In the genomic region with DNA sequence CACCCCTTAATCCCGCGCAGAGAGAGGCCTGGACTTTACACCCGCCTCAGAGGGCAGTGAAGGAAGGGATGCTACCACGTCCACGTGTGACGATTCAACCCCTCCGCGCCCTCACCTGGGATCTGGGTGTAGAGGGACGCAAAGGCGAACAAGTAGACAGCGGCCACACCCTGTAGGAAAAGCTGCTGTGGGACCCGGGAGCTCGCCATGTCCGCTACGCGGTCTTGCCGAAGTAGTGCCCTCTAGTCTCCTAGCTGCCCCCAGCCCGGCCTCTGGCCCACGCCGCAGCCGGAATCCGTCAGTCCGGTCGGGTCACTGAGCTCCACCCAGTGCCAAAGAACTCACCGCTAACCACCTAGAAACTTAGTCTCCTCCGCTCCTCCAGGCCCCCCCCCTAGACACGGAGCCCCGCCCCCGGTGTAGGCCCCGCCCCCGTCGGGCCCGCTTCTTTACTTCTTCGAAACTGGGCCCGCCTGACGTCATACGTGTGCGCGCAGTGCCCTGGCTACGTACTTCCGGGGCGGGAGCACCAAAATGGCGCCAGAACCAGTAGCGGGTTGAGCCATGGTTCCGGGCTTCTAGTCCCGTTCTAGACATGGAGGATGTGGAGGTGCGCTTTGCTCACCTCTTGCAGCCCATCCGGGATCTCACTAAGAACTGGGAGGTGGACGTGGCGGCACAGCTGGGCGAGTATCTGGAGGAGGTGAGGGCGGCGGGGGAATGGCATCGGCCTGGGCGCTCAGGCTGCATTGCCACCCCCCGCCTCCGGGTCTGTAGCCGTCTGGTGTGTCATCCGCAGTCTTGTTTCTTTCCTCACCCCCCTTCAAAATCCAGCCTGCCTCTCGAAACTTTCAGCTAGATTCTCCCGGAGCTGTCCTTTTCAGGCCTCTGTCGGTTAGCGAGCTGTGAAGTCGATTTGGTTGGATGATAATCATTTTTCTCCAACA, we compare ENCODE assay signal across 8 mouse cellular contexts. TPM values are rescaled to one million over a fixed set of nuclear protein-coding genes. Genes with fewer than 3 reads are reported as not detected.
DNase-seq lines count a peak whose midpoint lies in the region; ATAC-seq lines count a peak whose summit lies in the region.

A gene (minus strand): TSS at position 419 of the 947 bp plus-strand sequence.
A gene (plus strand): TSS at position 479 of the 947 bp plus-strand sequence.

- H3K4me3 ChIP-seq in hindbrain, embryonic 15.5 days, result peak within 1 kb of the TSS; percentile 72

- peak; percentile 97 for DNase-seq in R1 (ENCODE audit: low read depth, low spot score)
- DNase-seq in cerebellum, postnatal 25 days, result peak; percentile 96 to 98
- DNase-seq in frontal cortex, postnatal 36 days (ENCODE audit: low spot score in 2 of 2), result peak; percentile 94 to 96
- peak; percentile 91 for DNase-seq in left cerebral cortex, adult 11 months (ENCODE audit: low spot score)
- DNase-seq in lung, postnatal 4 days, result peak; percentile 96
- peak; percentile 94 for DNase-seq in retina, postnatal 7 days (ENCODE audit: low read depth, low spot score)
- DNase-seq in urinary bladder, adult 2 months (ENCODE audit: low spot score), result peak; percentile 88

- peak within 1 kb of the TSS; percentile 76 for H3K9ac ChIP-seq in hindbrain, embryonic 15.5 days

- WGBS in hindbrain, embryonic 15.5 days, result under 1% methylated on average over 64 of the region's 64 CpGs

- H3K4me2 ChIP-seq in hindbrain, embryonic 15.5 days, result peak within 1 kb of the TSS; percentile 91

- H3K9me3 ChIP-seq in hindbrain, embryonic 15.5 days, result no peaks in the 10 kb centered on the region

- peaks cover 34% of the 10 kb centered on the region for H3K4me1 ChIP-seq in hindbrain, embryonic 15.5 days (replicated peaks)

- H3K27me3 ChIP-seq in hindbrain, embryonic 15.5 days, result no peaks in the 10 kb centered on the region

- H3K36me3 ChIP-seq in hindbrain, embryonic 15.5 days, result peaks cover 26% of the 10 kb centered on the region

- H3K27ac ChIP-seq in hindbrain, embryonic 15.5 days (replicated peaks), result peak within 1 kb of the TSS; percentile 82

- ATAC-seq in hindbrain, embryonic 15.5 days (ENCODE audit: low FRiP score, low read depth), result peak; percentile 94

RNA-seq across cellular contexts. Expression of the first gene that starts in this region (rescaled TPM):
- polyA plus RNA-seq in hindbrain, embryonic 15.5 days (2015; fragmentation: Nextera tagmentation; extraction: Ambion mirVana), result 33.2 and 38.6 TPM in 2 replicates
- 15.8 and 26.7 TPM in 2 replicates for polyA plus RNA-seq in urinary bladder, adult 2 months (2012; rRNA removed)

RNA-seq across cellular contexts. Expression of the second gene that starts in this region (rescaled TPM):
- 113 and 120 TPM in 2 replicates for polyA plus RNA-seq in hindbrain, embryonic 15.5 days (2015; fragmentation: Nextera tagmentation; extraction: Ambion mirVana)
- 95.7 and 112 TPM in 2 replicates for polyA plus RNA-seq in urinary bladder, adult 2 months (2012; rRNA removed)

Comparison
In these comparisons a context has a peak if more than half of its experiments do, and no peak if none do; other contexts are left out.
1. Peak in every context shown above with its lines: DNase-seq, ATAC-seq, H3K4me3 ChIP-seq and H3K27ac ChIP-seq.